Mouse (Mus musculus) retina, postnatal 7 days (tissue): ENCODE data around the gene Gskip.

Experiments
- DNase-seq: peaks from one replicate; pipeline ENCODE4 v3.0.0-alpha.2; 2012; ENCODE audit warnings: low read depth, low spot score

The Gskip gene

GRCm38 (mm10) chr12:105722657-105723056, 38.0 kb downstream of the Gskip start:
- DNase-seq = peak; percentile 41

GRCm38 (mm10) chr12:105724616-105725015, 40.0 kb downstream of the Gskip start:
- no peak for DNase-seq

- DNase-seq = no peak
Observed at GRCm38 (mm10) chr12:105725736-105726135, 41.1 kb downstream of the Gskip start.

- DNase-seq = no peak
Observed at GRCm38 (mm10) chr12:105727268-105727667, 42.6 kb downstream of the Gskip start.

- DNase-seq = peak; percentile 27
Observed at GRCm38 (mm10) chr12:105727964-105728363, 43.3 kb downstream of the Gskip start.

GRCm38 (mm10) chr12:105730851-105731460, 46.3 kb downstream of the Gskip start:
- DNase-seq = no peak

GRCm38 (mm10) chr12:105733370-105734159, 48.9 kb downstream of the Gskip start:
- no peak for DNase-seq

- DNase-seq = no peak
Observed at GRCm38 (mm10) chr12:105735226-105735888, 50.7 kb downstream of the Gskip start.

GRCm38 (mm10) chr12:105735889-105736251, 51.2 kb downstream of the Gskip start:
- DNase-seq = no peak

GRCm38 (mm10) chr12:105738316-105739096, 53.9 kb downstream of the Gskip start:
- no peak for DNase-seq

- DNase-seq = no peak
Observed at GRCm38 (mm10) chr12:105739656-105740055, 55.0 kb downstream of the Gskip start.

- no peak for DNase-seq
Observed at GRCm38 (mm10) chr12:105748114-105748513, 63.5 kb downstream of the Gskip start.
